Mouse (Mus musculus) heart, postnatal 10 days (tissue): ENCODE measurements around the gene Ces2a. TPM values are rescaled to one million over a fixed set of nuclear protein-coding genes. Genes with fewer than 3 reads are reported as not detected.

Source experiments
- DNase-seq, 2 experiments: peaks; one replicate each; pipeline ENCODE4 v3.0.0; 2021
- intact Hi-C: fragments of 180-260 bp; cut with DNase I; formaldehyde crosslinking; loops from one replicate; pipeline ENCODE4 v1.15.1; 2025
- microRNA-seq, 2 experiments: library from miRNA; unstranded; fragments of <30 nt; microRNA quantifications; one replicate each; pipeline ENCODE4 v1.2.0; 2022
- total RNA-seq, 2 experiments: library from RNA; stranded (reverse); gene quantifications; 2 replicates each; pipeline ENCODE4 v1.2.3; 2021

Gene Ces2a
- not detected for total RNA-seq

- DNase-seq = no peak
- intact Hi-C loops = no loop called here
Measured at GRCm38 (mm10) chr8:104733753-104734152, at the start of gene Ces2a. Gene Ces2a (plus strand): TSS chr8:104734003.

GRCm38 (mm10) chr8:104688433-104688832 lies 45.4 kb upstream of the Ces2a start:
- intact Hi-C loops = no loop called here
- no peak for DNase-seq

DNA sequence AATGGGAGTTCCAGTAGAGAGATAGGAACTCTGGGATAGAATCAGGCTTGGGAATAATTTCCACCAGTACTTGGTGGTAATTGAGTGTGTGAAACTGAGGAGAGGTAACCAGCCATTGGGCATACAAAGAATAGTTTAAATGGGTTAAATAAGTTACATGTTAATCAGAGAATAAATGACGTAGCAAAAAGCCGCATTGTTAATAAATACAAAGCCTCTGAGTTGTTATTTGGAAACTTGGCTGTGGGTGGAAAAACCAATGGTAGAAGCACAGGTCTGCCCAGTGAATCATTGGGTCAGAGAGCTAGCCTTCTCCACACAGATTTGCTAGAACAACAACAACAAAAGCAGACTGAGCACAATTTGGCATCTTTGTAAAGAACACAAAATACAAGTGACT lies 35.2 kb upstream of the Ces2a start:
- no peak for DNase-seq
- intact Hi-C loops = no loop called here

GRCm38 (mm10) chr8:104701900-104702299 lies 31.9 kb upstream of the Ces2a start:
- intact Hi-C loops = no loop called here
- no peak for DNase-seq

DNA sequence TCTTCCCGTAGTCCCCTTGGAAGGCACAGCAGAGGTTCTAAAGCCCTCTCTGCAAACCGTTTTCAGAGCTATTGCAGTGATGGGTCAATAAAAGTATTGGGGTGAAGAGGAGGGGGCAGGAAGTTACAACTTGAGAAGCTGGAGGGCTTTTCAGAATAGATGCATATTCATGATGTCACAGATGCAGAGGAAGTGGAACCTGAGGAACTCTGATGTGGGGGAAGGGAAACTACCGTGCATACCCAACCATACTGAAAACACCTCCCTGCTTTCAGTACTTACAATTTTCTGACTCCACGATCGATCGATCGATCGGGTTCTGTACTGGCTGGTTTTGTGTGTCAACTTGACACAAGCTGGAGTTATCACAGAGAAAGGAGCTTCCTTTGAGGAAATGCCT lies 12.6 kb upstream of the Ces2a start:
- DNase-seq = no peak
- intact Hi-C loops = no loop called here

DNA sequence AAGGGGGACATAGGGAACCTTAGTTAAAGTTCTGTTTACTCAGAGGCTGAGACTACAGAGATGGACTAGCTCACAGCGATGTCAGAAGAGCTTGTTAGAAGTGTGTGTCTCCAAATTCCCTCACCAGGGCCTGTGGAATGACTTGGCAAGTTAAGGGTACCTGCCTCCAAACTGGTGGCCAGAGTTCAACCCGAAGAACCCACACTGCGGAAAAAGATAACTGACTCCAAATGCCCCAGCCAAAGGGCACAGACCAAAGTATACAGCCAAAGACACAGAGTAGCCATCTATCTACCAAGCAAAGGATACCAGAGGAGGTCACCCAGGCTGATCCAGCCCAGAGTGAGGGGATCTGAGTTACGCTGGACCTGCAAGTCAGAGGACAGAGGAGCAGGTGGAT lies 2.4 kb upstream of the Ces2a start:
- no peak for DNase-seq
- intact Hi-C loops = no loop called here

- DNase-seq = no peak
Measured at GRCm38 (mm10) chr8:104731969-104732368, 1.8 kb upstream of the Ces2a start.

GRCm38 (mm10) chr8:104742039-104742438 lies 8.2 kb downstream of the Ces2a start:
- DNase-seq = no peak
- intact Hi-C loops = no loop called here

More at GRCm38 (mm10) chr8:104731969-104732368, 1.8 kb upstream of the Ces2a start:
- intact Hi-C loops = no loop called here

DNA sequence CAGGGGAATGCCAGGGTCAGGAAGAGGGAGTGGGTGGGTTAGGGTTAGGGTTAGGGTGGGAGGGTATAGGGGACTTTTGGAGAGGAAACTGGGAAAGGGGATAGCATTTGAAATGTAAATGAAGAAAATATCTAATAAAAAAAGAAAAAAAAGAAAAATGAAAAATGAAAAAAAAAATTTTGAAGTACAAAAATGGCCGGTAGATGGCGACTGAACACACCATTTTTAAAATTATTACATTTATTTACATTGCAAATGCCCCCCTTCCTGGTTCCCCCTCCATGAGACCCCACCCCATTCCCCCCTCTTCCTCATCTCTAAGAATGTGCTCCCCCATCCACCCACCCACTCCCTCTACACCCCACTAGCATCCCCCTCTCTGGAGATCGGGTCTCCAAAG lies 9.6 kb downstream of the Ces2a start:
- intact Hi-C loops = no loop called here
- DNase-seq = no peak

DNA sequence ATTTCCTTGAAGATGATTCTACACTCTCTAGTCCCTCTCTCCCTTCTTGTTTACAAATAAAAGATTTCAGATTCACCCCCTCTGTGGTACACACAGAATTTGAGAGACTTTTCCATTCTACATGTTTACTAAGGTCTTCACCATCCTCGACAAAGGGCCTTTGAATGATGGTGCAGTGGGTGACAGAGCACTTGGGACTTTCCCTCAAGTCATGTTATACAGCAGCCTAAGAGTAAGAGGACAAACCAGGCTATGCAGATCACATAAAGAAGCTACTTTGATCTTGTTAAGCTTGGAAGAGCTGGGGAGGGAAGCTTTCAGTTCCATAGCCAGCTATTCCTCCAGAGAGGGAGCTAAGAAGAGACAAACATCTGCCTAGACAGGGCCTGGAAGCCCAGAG lies 19.0 kb downstream of the Ces2a start:
- intact Hi-C loops = no loop called here
- no peak for DNase-seq

DNA sequence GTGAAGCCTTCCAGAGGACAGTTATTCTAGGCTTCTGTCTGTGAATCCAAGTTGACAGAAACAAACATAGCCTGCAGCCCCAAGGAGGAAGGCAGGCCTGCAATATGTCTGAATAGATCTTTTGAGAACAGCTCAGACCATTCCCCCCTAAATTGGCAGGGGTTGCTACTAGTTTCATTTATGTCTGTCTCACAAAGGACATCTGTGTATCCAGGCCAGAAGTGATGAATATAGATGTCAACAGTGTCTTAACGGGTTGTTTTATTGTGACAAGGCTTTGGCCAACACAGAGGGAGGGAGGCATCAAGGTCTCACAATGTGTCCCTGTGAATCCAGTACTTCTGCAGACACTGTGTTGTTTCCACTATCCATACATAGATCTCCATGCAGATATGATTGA lies 23.8 kb downstream of the Ces2a start:
- no peak for DNase-seq
- intact Hi-C loops = no loop called here

- no peak for DNase-seq
- intact Hi-C loops = no loop called here
Measured at GRCm38 (mm10) chr8:104758209-104758608, 24.4 kb downstream of the Ces2a start.

- no peak for DNase-seq
- intact Hi-C loops = no loop called here
Measured at GRCm38 (mm10) chr8:104761126-104761525, 27.3 kb downstream of the Ces2a start.

- intact Hi-C loops = no loop called here
Measured at GRCm38 (mm10) chr8:104766485-104766884, 32.7 kb downstream of the Ces2a start.

DNA sequence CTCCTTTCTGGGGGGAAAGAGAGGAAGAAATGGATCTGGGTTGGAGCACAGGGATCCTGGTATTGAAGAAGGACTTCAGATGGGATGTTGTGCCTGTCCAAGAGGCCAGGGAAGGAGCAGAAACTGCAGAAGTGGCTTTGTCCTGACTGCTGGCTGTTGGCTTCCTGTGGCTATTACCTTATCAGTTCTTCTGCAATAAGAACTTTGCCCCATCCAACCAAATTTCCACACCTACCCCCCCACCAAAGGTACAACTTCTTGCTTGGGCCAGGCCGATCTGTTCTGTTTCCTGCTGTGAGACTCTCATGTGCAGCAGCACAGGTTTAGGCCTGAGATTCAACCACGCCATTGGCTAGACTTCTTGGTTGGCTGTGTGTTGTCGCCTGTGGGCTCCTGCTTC lies 36.6 kb downstream of the Ces2a start:
- intact Hi-C loops = no loop called here

More at GRCm38 (mm10) chr8:104766485-104766884, 32.7 kb downstream of the Ces2a start:
- no peak for DNase-seq

DNA sequence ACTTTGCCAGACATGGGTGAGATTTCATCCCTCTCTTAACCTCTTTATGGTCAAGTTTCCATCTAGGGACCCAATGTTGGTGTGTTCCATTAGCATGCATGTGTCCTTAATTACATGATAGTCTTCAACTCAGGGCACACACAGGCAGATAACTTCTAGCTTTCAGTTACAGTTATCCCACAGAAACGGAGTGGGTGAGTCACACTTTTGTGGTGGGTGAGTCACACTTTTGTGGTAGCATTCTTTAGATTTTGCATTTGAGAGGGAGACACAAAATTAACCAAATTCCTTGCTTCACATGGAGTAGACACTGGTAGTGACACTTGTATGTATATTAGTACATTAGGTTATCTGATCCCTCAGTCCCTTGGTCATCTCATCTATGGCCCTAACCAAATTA lies 53.2 kb downstream of the Ces2a start:
- no peak for DNase-seq
- intact Hi-C loops = no loop called here

More for the DNA sequence above, 36.6 kb downstream of the Ces2a start:
- no peak for DNase-seq

DNA sequence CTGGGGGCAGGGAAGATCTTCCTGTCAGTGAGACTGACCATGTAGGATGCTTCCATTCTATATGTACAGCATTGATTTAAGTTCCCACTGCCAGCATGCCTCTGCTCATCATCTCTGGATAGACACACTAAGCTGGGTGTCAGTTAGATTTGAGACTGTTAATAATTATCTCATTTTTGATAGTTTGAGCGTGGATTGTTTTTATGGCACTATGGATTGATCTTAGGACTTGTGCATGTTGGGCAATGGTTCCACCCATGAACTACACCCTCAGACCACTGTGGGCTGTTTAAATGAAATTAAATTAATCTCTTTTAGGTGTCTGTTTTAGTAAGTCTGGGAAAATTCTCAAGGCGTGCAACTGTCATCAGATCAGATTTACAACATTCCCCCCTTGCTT lies 55.1 kb downstream of the Ces2a start:
- DNase-seq = no peak
- intact Hi-C loops = no loop called here

GRCm38 (mm10) chr8:104789886-104790680 lies 56.3 kb downstream of the Ces2a start:
- DNase-seq = peak; percentile 12 to 47
- intact Hi-C loops = no loop called here

Small RNA genes within 50 kb of the gene (microRNA-seq; reads per million reads assigned to microRNA genes)
- 0 reads per million in 2 experiments for gene Gm44328

Other genes starting within 250 kb of the Ces2a start
- not detected for gene Terb1, start 224.1 kb upstream of the Ces2a start, total RNA-seq
- gene Nae1, start 199.4 kb upstream of the Ces2a start, total RNA-seq = 10 to 100 TPM; 32.9 to 36.4 TPM
- gene Car7, start 199.3 kb upstream of the Ces2a start, total RNA-seq = 1 to 10 TPM; 3.9 to 4.2 TPM
- gene Pdp2, start 142.6 kb upstream of the Ces2a start, total RNA-seq = 10 to 100 TPM in 1 of 2 experiments, 1 to 10 TPM in 1; 7.2 to 10.6 TPM
- gene Cdh16, start 109.6 kb upstream of the Ces2a start, total RNA-seq = 1 to 10 TPM; 3.2 to 3.6 TPM
- 100 to 1,000 TPM; 221 to 337 TPM for gene Rrad, start 102.7 kb upstream of the Ces2a start, total RNA-seq
- 10 to 100 TPM; 65.1 to 71.7 TPM for gene Ciao2b, start 92.0 kb upstream of the Ces2a start, total RNA-seq
- gene Ces2b, start 97.6 kb downstream of the Ces2a start, total RNA-seq = under 1 TPM; 0.25 to 0.34 TPM
- gene Ces2c, start 113.1 kb downstream of the Ces2a start, total RNA-seq = not detected
- gene Ces2e, start 192.3 kb downstream of the Ces2a start, total RNA-seq = under 1 TPM; 0.62 to 0.79 TPM
- gene Ces2f, start 213.4 kb downstream of the Ces2a start, total RNA-seq = not detected
- gene Ces2g, start 227.7 kb downstream of the Ces2a start, total RNA-seq = 1 to 10 TPM; 2.9 to 4.7 TPM